Mouse (Mus musculus): ENCODE results near the gene Invs.

The Invs gene

DNA sequence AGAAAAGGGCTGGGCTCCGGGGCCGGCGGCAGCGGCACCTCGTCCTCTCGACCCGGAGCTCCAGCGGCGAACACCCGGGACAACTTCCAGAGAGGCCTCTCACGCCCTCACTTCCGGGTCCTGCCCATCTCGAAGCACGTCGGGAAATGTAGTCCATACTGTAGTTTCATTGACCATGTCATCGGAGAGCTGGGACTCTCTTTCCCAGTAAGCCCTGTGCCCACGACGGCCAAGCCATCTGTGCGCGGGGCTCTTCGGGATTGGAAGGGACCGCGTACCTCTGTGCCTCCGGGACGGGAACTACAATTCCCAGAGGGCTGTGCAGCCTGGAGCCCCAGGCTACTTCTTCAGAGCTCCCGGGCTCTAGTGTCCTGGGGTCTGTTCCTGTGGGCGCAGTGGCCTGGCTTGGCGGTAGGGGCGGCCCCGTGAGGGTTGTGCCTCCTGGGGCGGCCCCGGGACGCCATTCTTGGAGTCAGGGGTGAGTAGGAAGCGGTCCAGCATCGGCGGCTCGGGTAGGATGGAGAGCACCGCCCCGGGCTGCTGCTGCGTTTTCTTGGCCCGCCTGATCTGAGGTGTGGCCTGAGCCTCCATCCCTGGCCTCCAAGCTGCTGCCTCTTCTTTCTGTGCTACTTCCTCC, at the start of gene Invs, which contains the start of gene Erp44:
Invs (plus strand) TSS at position 263 of the 637 bp plus-strand sequence.
Erp44 (minus strand) TSS at position 61 of the 637 bp plus-strand sequence.
- peak; percentile 98 for DNase-seq

DNA sequence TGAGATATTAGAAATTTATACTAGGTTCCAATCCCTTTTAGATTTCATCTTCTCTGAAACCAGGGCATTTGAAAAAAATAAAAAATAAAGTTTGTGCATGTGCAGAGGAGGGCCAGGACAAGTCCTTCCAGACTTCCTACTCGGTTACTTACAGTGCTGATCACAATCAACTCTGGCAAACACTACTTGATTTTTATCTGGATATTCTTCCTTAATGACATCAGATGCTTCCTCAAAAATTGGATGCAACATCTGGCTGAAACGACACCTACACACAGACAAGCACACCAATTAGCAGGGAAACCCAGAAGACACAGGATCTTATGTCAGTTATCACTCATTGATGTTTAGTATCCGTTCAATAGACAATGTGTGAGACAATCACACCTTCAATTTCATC, 42.8 kb upstream of the Invs start:
- no peak for DNase-seq

DNA sequence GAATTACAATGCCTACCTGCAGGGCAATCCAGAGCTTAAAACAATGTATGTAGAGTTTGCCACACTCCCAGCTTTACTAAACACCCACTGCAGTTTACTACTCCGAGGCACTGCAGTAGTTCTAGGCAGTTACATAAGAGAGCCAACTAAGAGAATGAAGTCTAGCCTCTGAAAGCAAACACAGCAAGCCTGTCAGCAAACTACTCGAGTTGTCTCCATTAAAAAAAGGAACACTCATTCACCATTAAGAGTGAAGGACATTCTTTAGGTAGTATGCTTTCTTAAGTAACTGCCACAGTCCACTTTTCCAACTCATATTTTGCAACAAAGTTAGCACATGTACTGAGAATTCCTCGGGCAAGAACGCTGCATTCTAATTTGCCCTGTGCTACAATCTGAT, 40.5 kb upstream of the Invs start:
- DNase-seq: no peak

DNA sequence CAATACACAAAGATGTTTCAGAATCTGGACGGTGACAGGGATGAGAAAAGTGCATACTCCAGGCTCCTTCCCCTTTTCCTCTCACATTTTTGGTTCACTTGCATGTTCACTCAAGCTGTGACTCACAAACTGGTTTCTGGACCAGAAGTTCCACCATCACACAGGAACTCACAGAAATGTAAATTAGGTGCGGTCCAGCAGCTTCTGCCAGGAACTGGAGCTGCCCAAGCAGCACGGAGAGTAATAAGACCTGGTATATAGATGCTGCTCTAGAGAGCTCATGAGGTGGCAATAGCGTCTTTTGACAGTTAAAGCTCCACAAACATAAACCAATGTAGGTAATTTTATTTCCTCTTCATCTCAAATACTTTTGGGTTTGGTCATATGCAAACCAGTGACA, 37.1 kb upstream of the Invs start:
- DNase-seq: no peak

DNA sequence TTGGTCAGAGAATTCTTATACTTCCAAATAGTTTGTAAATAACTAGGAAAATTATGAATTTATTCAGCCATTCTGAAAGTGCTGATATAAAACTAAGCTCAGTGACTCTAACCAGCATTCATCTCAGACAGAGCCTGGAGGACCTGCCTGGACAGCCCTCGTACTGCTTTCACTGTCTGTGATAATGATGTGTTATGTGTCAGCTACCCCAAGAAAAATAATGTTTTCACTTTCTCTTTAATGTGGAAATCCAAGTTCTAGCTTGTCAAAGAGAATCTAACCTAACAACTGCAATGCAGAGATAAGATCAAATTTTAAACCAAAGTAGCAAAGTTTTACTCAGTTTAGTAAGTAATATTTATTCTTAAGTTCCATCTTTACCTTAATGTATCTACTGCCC, 35.8 kb upstream of the Invs start:
- no peak for DNase-seq

DNA sequence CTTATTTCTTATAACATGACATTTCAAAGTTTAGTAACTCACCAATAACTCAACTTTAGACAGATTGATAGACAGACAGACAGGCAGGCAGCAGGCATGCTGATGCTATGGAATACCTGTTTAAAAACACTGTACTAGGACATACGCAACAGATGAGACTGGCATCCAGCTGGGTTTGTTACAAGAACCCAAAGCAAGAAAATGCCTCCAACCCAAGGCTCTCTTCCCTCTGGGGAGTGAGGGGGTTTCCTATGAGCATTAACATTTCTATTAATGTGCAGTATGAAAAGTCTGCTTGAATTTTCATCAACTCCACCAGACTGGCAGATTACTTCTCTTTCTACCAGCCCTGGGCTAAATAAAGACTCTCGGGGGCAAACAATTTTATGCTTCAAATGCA, 35.3 kb upstream of the Invs start:
- no peak for DNase-seq

DNA sequence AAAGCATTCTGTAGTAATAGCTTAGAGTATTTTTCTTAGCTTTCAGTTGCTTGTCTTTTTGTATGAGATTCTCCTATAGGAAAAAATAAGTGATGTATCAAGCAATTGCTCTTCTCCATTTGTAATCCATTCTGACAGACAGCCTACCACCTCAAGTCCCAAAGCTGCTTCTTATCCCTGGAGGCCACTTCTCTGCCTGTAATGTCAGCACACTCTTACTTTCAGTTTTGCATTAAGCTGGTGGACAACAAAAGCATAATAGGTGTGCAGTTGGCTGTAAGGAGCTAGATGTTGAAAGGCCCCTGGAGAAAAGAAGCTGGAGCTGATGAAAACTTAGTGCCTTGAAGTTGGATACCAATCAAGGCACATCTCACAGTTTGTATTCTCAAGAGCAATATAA, 26.3 kb upstream of the Invs start:
- DNase-seq: no peak

DNA sequence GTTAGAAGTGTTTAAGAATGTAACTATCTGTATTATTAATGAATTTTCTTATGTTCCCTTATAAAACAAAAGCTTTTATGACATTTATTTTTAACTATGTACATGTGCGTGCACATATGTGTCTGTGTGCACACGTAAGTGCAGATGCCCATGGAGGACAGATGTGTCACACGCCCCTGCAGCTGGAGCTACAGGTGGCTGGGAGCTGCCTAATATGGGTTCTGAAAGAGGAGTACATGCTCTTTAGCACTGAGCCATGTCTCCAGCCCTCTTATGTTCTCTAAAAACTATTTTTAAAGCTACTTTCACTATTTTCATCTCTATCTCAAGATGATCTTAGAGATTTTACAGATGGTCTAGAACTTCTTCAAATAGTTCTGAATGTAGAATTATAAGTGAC, 21.5 kb upstream of the Invs start:
- no peak for DNase-seq

DNA sequence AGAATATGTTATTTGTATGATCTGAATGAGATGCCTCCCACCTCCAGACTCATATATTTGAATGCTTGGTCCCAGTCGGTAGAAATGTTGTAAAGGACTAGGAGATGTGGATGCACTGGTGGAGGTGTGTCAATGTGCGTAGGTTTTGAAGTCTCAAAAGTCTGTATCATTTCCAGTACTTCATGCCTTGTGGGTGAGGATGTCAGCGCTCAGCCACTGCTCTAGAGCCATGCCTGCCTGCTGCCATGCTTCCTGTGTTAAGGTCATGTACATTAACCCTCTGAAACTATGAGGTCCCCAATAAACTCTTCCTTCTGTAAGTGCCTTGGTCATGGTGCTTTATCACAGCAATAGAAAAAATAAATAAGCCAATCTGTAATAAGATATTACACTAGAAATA, 11.9 kb upstream of the Invs start:
- DNase-seq: no peak

DNA sequence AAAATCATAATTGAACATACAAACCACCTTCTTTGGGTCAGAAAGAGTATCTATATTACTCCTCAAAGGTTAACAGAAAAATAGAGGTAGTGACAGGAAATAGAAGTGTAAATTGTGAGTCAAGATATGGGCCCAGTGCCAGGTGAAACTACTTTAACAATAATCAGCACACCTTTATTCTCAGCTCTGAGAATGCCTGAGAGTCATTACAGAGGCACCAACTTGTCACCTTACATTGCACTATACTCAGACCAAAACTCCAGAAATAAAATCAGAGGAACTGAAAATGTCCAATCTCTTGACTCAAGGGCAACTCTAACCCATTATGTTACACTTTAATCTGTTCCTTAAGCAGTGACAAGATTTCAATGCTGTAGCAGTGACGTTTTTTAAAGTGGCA, 11.4 kb upstream of the Invs start:
- DNase-seq: no peak

DNA sequence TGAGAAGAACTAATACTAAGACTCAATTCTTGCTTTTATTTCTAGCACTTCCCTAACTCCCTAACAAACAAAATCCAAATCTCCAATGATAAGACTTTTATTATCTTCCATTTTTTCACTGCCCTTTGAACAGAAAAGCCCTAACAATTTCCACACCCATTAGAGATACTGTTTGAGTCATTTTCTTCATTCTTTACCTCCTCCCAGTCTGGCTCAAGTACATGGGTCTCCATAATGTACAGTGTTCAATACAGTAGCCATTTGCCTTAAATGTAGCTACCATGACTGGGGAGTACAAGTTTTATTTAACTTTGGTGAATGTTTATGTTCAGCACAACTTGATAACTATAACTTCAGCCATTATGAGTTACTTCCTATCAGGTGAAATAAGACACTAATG, 9.0 kb upstream of the Invs start:
- DNase-seq: no peak

DNA sequence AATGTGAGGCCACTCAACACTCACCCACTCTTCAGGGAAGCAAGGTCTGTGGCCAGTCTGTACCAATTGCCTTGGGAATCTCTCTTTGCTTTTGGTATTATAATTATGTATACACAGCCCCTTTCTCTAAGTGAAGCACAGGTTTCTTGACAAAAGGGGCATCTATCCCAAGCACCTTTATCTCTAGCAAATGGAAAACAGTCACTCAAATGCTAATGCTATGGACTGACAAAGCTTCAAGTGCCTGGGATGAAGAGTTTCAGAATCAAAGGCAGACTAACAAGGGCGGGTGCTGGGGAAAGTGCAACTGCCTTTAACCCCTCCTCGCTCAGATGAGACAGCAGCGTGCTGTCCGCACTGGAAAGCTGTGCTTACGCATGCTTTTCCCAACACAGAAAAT, 7.7 kb upstream of the Invs start:
- no peak for DNase-seq

DNA sequence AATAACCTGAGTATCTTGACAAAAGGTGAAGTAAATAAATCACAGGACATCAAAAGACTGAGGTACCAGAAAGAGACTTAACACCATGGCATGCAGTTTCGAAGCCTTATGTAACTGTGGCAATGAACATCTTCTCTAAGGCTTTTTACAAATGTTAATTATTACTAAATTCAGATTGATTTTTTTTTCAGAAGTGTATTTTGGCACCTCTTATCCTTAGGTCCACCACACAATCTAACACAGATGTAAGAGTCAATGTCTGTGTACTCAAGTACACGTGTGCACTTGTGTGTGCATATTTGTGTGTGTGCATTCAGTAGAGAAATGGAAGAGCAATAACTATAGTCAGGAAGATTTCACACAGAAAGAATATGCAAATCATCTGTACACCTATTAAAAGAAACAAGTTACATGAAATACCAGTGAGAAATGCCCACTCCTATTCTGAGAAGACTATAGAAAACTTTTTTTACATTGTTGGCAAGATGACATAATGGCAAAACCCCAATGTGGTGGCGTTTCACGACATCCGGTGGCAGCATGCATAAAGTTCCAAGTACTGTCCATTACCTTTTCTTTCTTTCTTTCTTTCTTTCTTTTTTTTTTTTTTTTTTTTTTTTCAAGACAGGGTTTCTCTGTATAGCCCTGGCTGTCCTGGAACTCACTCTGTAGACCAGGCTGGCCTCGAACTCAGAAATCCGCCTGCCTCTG, 6.3 kb upstream of the Invs start:
- DNase-seq: no peak

DNA sequence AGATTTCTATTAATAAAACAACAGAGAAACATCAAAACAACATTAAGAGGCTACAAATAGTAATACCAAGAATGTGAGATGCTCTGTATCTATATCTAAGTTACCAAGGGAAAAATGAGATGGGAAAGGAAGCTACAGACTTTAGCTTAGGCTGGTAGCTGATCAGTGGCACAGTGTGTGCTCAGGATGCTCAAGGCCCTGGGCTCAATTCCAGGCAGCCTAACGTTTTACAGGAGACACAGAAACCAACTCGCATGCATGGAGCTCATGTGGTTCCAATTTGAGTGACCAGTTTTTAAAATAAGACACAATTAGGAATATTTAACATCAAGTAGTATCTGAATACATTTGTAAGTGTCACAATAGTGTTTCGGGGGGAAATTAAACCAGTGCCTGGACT, 3.8 kb upstream of the Invs start:
- no peak for DNase-seq

DNA sequence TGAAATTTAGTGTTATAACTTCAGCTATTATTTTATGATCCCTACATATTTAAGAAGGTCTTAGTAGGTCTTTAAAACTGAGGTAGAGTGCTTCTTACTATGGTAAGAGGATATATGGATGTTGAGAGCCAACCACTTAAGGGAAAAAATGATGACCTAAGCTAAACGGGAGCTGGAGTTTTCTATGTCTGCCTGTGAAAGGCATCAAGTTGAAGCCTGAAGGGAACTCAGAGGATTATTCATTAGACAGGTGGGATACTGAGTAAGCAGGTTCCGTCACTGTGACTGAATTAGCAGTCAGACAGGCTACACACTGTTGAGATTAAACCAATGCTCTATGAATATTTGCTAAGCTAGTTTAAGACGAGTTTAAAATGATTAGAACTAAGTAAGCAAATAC, 2.5 kb upstream of the Invs start:
- DNase-seq: no peak

DNA sequence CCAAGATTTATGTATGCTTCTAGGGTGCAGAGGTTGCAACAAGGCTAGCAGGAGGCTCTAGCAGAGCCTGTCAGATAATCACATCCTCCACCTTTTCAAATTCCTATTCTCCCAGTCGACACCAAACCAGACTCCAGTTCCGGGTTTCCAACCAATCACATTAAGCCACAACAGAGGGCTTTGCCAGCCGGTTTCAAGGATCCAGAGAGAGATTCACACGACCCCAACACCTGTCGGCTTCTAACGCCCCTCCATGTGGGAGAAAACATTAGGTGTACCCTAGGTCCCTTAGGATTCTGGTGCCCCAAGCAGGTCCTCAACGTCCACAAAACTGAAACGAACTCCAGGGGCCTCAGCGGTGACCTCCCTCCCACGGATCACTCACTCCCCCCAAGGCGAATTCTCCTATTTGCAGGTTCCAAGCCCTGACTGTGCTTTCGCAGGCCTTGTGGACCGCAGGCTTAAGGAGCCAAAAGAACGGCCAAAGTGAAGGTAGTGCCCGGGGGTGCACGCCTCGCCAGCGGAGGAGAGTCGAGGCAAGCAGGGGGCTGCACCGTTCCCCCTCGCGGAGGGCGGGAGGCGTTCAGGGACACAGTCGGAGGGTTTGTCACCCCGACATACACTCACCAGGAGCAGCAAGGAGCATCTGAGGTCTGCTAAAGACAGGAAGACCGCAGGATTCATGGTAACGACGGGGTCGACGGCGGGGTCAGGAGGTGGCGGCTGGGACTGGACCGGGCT, 633 bp upstream of the Invs start:
- peak; percentile 27 for DNase-seq

DNA sequence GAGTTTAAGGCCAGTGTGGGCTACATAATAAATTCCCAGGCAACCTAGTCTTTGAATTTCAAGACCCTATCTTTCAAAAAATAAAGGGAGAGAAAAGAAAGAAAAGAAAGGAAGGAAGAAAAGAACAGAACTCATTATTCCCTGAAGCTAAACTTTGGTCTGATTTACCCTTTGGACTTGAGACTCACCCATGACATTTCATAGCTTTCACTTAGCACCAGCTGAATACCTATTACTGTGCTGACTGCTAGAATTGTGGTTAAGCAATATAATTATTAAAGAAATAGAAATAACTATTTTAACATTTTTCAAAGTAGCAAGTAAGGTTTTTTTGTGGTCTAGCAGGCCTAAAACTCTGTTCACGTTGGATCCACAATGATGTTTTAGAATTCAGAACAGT, 1.6 kb downstream of the Invs start:
- no peak for DNase-seq

DNA sequence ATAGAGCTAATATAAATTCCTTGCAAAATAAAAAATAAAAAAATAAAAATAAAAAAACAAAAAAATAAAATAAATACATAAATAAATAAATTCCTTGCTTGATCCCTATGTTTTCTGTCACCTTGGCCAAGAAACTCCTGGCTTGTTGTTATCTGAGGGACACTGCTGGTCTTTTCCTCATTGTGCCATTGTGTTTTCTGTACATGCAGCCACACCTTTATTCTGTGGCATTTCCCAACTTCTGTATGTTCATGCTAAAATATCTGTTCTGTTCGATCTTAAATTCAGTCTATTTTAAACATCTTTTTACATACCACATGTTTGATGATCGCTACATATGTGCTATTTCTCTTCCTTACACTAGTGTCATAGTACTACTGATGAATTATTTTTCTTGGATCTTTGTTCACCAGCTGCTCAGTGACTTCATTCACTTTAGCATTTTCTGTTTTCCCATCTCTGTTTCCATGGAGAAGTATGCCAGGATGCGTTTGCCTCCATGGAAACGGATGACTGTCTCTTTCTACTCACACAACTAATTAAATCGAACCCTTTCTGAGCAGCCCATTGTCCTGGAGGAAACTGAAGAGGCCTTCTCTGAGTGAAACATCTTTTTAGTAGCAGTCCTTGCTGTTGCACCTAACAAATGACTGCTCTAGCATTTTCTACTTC, 7.7 kb downstream of the Invs start:
- no peak for DNase-seq

DNA sequence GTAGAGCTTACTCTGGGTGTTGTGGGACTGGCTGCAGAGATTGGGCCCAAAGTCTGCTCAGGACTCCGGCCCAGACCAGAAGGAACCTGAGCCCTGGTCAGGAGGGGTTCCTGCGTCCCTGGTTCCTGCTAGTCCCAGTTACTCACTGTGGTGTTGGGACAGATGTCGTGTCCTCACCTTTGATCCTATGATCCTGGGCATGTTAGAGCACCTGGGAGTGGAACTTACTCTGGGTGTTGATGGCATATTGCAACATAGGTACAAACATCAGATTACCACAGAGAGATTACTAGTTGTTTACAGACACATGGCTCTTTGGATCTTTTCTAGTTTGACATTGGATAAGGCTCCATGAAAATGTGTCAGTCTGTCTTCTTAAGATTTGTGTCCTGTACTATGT, 35.3 kb downstream of the Invs start:
- no peak for DNase-seq

DNA sequence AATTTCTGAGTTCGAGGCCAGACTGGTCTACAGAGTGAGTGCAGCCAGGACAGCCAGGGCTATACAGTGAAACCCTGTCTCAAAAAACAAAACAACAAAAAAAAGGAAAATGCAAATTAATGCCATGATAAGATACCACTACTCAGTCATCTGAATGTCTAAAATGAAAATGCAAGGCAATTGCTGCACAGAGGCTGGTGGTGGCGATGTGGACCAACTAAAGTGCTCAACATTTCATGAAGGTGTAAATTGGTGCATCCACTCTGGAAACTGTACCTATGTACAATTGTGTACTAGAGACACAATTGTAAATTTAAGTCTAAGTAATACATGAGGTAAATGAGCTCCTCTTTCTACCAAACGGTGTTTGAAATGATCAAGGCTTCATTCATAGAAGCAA, 36.5 kb downstream of the Invs start:
- DNase-seq: no peak

DNA sequence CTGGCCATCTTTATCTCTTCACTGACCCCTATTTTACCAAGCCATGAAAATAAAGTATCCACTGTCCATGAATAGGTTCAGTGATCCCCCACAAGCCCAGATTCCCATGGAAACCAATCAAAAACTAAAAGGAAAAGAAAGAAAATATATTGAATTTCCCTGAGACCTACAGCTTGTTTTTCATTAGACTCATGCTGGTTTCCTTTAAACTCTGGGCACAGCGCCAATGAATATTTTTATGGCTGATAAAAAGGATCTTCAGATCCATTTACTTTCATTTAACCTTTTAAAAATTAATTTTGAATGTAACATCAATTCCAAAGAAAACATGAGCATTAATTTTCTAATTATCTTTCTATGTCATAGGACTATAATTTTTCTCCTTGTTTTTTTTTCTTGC, 41.7 kb downstream of the Invs start:
- DNase-seq: no peak

DNA sequence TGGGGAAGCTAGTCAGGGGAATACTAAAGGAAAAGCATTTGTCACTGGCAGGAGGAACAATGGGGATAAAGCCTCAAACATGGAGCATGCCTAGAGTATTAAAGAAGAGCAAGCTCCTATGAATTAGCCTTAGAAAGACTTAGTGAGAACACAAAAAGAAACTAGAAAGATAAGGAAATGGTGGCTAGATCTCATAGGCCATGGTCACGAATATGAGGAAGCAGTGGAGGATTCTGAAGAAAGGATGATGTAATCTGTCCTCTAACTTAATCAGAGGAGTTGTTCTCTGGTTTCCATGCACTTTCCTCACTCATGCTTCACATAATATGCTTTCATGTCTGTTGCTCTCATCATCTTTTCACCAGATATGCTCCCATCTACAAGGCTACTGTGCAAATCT, 42.5 kb downstream of the Invs start:
- DNase-seq: no peak

DNA sequence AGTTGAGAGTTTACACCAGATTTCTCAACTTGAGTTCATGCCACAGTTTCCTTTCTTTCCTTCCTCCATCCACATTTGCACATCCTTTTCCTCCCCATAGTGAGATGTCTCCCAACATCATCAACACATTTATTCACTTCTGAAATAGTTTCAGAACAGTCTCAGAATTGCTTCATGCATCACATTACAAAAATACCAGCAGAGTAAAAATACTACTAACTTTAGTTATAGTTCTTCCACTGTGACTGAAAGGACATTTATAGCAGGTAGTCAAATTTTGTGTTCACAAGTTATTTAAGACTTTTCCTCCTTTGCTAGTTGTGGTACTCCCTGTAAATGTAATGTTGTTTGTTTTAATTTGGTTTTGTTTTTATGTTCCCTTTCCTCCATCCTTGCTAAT, 47.6 kb downstream of the Invs start:
- DNase-seq: no peak

DNA sequence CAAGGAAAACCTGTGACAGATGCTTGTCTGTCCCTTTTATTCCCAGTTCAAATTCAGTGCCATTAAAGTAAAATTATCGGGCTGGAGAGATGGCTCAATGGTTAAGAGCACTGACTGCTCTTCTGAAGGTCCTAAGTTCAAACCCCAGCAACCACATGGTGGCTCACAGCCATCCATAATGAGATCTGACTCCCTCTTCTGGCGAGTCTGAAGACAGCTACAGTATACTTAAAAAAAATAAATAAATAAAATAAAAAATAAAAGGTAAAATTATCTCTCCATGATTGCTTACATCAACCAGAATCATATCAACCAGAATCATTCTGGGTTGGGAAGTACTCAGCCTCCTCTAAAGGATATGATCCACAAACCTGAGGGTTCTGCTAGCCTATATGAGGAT, 48.5 kb downstream of the Invs start:
- DNase-seq: no peak
